Mouse (Mus musculus) bone marrow, adult 2 months (tissue): ENCODE results near the gene Pbrm1.

ENCODE experiments used
- CTCF ChIP-seq: fragments of 200-500 bp; IDR thresholded peaks from 2 replicates; pipeline ENCODE4 v1.5.1; 2011; ENCODE audit warnings: low read length, control low read depth; ENCODE audit not compliant: control insufficient read depth, insufficient read depth
- POLR2A ChIP-seq: fragments of 200-500 bp; IDR thresholded peaks from 2 replicates; pipeline ENCODE4 v1.6.1; 2011; ENCODE audit warnings: low read depth, mild to moderate bottlenecking, control low read depth, low read length, borderline replicate concordance; ENCODE audit not compliant: control insufficient read depth

GRCm38 (mm10) chr14:31132491-31132975 lies 113.6 kb downstream of the Pbrm1 start:
- no peak for TF ChIP-seq CTCF
- no peak for TF ChIP-seq POLR2A
